Comparison of ENCODE assay signal across 9 mouse cellular contexts in genomic region chr9:90100760-90101159, GRCm38 (mm10). TPM values are rescaled to one million over a fixed set of nuclear protein-coding genes. Genes with fewer than 3 reads are reported as not detected.
DNase-seq lines count a peak whose midpoint lies in the region; ATAC-seq and TF ChIP-seq lines count a peak whose summit lies in the region.
"Had no signal": no experiment of that assay in that cellular context is flagged by ENCODE, and none has a peak within 500 bp of the region (broad histone marks: within the 10 kb centered on the region; RNA-seq: fewer than 3 reads in every experiment).

No protein-coding gene starts in this region.

- ATAC-seq in granulocyte monocyte progenitor cell, adult 5-6 weeks (replicated peaks; ENCODE audit: poor library complexity, severe bottlenecking), result peak; percentile 53
- ATAC-seq in stomach, postnatal 0 days (ENCODE audit: low FRiP score, low TSS enrichment), result no peak

- TF ChIP-seq POLR2A in spleen, adult 2 months (IDR thresholded peaks at IDR 0.05; ENCODE audit: low read depth, low read length), result no peak

- WGBS in spleen, adult 2 months, result 59% methylated on average over 2 of the region's 2 CpGs
- 69% methylated on average over 2 of the region's 2 CpGs for WGBS in stomach, postnatal 0 days

- TF ChIP-seq EP300 in stomach, postnatal 0 days (optimal IDR thresholded peaks at IDR 0.05), result no peak

- H3K27ac ChIP-seq in gastrocnemius, adult 2 months, result no peak overlapping the region
- no peak overlapping the region for H3K27ac ChIP-seq in spleen, adult 2 months (ENCODE audit: insufficient read depth, low read length)
- no peak overlapping the region for H3K27ac ChIP-seq in stomach, postnatal 0 days (replicated peaks)
- H3K27ac ChIP-seq: neural tube, embryonic 12.5 days had no signal

- H3K27me3 ChIP-seq in spleen, adult 2 months (ENCODE audit: control insufficient read depth, insufficient read depth, low read length), result no peaks in the 10 kb centered on the region
- no peaks in the 10 kb centered on the region for H3K27me3 ChIP-seq in stomach, postnatal 0 days (ENCODE audit: control insufficient read depth, insufficient read depth, low read length)
- H3K27me3 ChIP-seq: neural tube, embryonic 12.5 days had no signal

- H3K4me2 ChIP-seq in stomach, postnatal 0 days (replicated peaks; ENCODE audit: low read depth), result no peak overlapping the region
- H3K4me2 ChIP-seq: neural tube, embryonic 12.5 days had no signal

- peak; percentile 57 for TF ChIP-seq CTCF in gastrocnemius, adult 2 months (IDR thresholded peaks at IDR 0.05)
- TF ChIP-seq CTCF in spleen, adult 2 months (IDR thresholded peaks at IDR 0.05; ENCODE audit: extremely low read depth, insufficient read depth, insufficient read length, insufficient replicate concordance), result peak; percentile 19; the same call in 1 of the 2 replicates
- peak; percentile 71 for TF ChIP-seq CTCF in stomach, postnatal 0 days (IDR thresholded peaks at IDR 0.05; ENCODE audit: low read depth)

- no peaks in the 10 kb centered on the region for H3K9me3 ChIP-seq in stomach, postnatal 0 days (ENCODE audit: control insufficient read depth, low read length)
- H3K9me3 ChIP-seq: neural tube, embryonic 12.5 days had no signal

- no peaks in the 10 kb centered on the region; the same call in 1 of the 2 replicates for H3K4me1 ChIP-seq in spleen, adult 2 months (ENCODE audit: control insufficient read depth, insufficient read depth, insufficient read length)
- H3K4me1 ChIP-seq in stomach, postnatal 0 days (replicated peaks; ENCODE audit: control insufficient read depth, insufficient read depth), result no peaks in the 10 kb centered on the region
- H3K4me1 ChIP-seq: neural tube, embryonic 12.5 days had no signal

- intact Hi-C loops in gastrocnemius, adult 2 months (cut with DNase I), result no loop called here
- intact Hi-C loops in left cerebral cortex, postnatal 4 days (cut with DNase I), result loop anchor here (10.0 kb wide), 1 partner anchor 1646 kb away; the partner anchor contains the start of gene Gm20537

- H3K9ac ChIP-seq in stomach, postnatal 0 days (ENCODE audit: low read length), result no peak overlapping the region
- H3K9ac ChIP-seq: neural tube, embryonic 12.5 days had no signal

- no peak overlapping the region for H3K4me3 ChIP-seq in gastrocnemius, adult 2 months
- H3K4me3 ChIP-seq in spleen, adult 2 months (ENCODE audit: extremely low read depth, insufficient read depth, insufficient read length), result no peak overlapping the region
- H3K4me3 ChIP-seq in stomach, postnatal 0 days (ENCODE audit: low read depth, low read length), result no peak overlapping the region
- H3K4me3 ChIP-seq: neural tube, embryonic 12.5 days had no signal

- no peak for DNase-seq in gastrocnemius, adult 2 months
- DNase-seq in gastrocnemius, adult 8-10 months (ENCODE audit: low spot score in 2 of 2), result no peak
- DNase-seq in spleen, adult 2 months (ENCODE audit: low read depth in 1 of 2, low spot score in 2 of 2), result no peak
- no peak for DNase-seq in spleen, adult 18-20 months
- DNase-seq in stomach, postnatal 0 days (ENCODE audit: low spot score), result no peak
- DNase-seq in thymus, postnatal 0 days (ENCODE audit: low spot score), result no peak
- no peak for DNase-seq in left cerebral cortex, postnatal 4 days

- peaks cover 29% of the 10 kb centered on the region for H3K36me3 ChIP-seq in spleen, adult 2 months (ENCODE audit: control insufficient read depth, insufficient read depth, low read length)
- H3K36me3 ChIP-seq in stomach, postnatal 0 days (ENCODE audit: control insufficient read depth, insufficient read depth, low read length), result peaks cover 20% of the 10 kb centered on the region

RNA-seq across cellular contexts. Expression of gene Morf4l1, which starts 13.8 kb away (rescaled TPM):
- total RNA-seq in gastrocnemius, adult 2 months (2021), result 100 to 1,000 TPM; 189 to 208 TPM
- total RNA-seq in gastrocnemius, adult 8-10 months (2022), result 100 to 1,000 TPM; 196 to 235 (median 212) TPM
- 46.2 and 48.1 TPM in 2 replicates for polyA plus RNA-seq in spleen, adult 2 months (2012; rRNA removed)
- 319 and 364 TPM in 2 replicates for total RNA-seq in granulocyte monocyte progenitor cell, adult 5-6 weeks (2014; fragmentation: Nextera tagmentation)
- 210 and 242 TPM in 2 replicates for total RNA-seq in granulocyte monocyte progenitor cell, adult 5-6 weeks (2017)
- polyA plus RNA-seq in stomach, postnatal 0 days (2015; fragmentation: Nextera tagmentation; extraction: Ambion mirVana), result 225 and 226 TPM in 2 replicates
- 323 and 332 TPM in 2 replicates for polyA plus RNA-seq in thymus, postnatal 0 days (2015; fragmentation: Nextera tagmentation; extraction: Ambion mirVana)
- 100 to 1,000 TPM; 436 to 445 TPM for total RNA-seq in left cerebral cortex, postnatal 4 days (2021)

RNA-seq across cellular contexts. Expression of gene Ctsh, which starts 46.8 kb away (rescaled TPM):
- total RNA-seq in gastrocnemius, adult 2 months (2021), result 10 to 100 TPM in 1 of 2 experiments, 1 to 10 TPM in 1; 9.9 to 13.5 TPM
- 1 to 10 TPM; 5.3 to 9.3 (median 6.7) TPM for total RNA-seq in gastrocnemius, adult 8-10 months (2022)
- polyA plus RNA-seq in spleen, adult 2 months (2012; rRNA removed), result 65.0 and 65.9 TPM in 2 replicates
- total RNA-seq in granulocyte monocyte progenitor cell, adult 5-6 weeks (2014; fragmentation: Nextera tagmentation), result 131 and 141 TPM in 2 replicates
- 53.6 and 57.1 TPM in 2 replicates for total RNA-seq in granulocyte monocyte progenitor cell, adult 5-6 weeks (2017)
- polyA plus RNA-seq in stomach, postnatal 0 days (2015; fragmentation: Nextera tagmentation; extraction: Ambion mirVana), result 145 and 152 TPM in 2 replicates
- 65.4 and 66.0 TPM in 2 replicates for polyA plus RNA-seq in thymus, postnatal 0 days (2015; fragmentation: Nextera tagmentation; extraction: Ambion mirVana)
- 10 to 100 TPM; 18.4 to 32.1 TPM for total RNA-seq in left cerebral cortex, postnatal 4 days (2021)

Comparison
In these comparisons a context has a peak if more than half of its experiments do, and no peak if none do; other contexts are left out.
1. CTCF ChIP-seq: peak in every context shown above with its lines; median percentile 71 in stomach, postnatal 0 days; 57 in gastrocnemius, adult 2 months; 19 in spleen, adult 2 months.